Mouse (Mus musculus): Measurements from ENCODE around the gene Btbd17. TPM values are rescaled to one million over a fixed set of nuclear protein-coding genes. Genes with fewer than 3 reads are reported as not detected.
A peak's percentile ranks its signal among the peaks of the same experiment; 100 is the strongest.

Gene Btbd17
- polyA plus RNA-seq, 1 experiment = not detected

DNA sequence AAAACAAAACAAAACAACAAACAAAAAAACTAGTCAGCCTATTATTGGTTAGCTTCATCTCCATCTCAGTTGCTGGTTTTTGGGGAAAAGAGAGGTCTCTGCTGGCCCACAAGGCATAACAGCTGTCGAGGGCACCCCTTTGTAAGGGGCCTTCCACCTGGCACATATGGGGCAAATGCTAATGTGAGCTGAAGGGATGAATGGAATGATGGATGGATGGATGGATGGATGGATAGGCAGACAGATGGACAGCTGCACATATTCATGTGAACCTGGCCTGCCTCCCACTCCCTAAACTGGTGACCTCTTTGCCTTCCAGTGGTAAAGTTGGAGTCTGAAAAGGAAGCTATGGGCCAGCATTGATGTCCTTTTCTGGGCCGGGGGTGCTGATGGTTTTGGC lies 11.3 kb upstream of the Btbd17 start:
- Histone ChIP-seq H3K4me1 (ENCODE audit: control insufficient read depth, insufficient read depth, low read length) (peaks cover 5% of the 10 kb centered on the region; the same call in 1 of the 2 replicates), H3K4me3 (ENCODE audit: insufficient read depth, low read length) (no peak overlapping the region), H3K27ac (ENCODE audit: insufficient read depth, low read length) (no peak overlapping the region)
- TF ChIP-seq CTCF (IDR thresholded peaks at IDR 0.05; ENCODE audit: borderline replicate concordance, insufficient read depth, low read length) = no peak
- TF ChIP-seq POLR2A (IDR thresholded peaks at IDR 0.05; ENCODE audit: low read depth, low read length) = no peak

DNA sequence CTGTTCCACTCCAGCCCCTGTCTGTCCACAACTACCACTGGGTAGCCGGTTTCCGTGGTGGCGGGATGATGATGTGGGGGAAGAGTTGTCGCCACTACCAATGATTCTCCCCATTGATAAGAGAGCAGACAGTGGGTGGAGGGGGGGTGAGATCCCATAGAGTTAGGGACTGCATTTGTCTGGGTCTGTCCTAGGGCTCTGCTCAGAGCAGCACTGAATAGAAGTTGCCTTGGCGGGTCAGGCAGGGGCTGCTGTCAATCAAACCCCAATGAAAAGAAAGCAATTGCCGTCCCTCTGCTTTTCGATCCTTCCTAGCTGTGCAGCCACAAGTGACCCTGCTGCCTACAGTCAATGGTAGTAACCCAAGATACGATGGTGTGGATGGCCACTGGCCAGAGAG lies 8.2 kb upstream of the Btbd17 start:
- Histone ChIP-seq H3K4me1 (ENCODE audit: control insufficient read depth, insufficient read depth, low read length) (peaks cover 5% of the 10 kb centered on the region; the same call in 1 of the 2 replicates), H3K27ac (ENCODE audit: insufficient read depth, low read length) (no peak overlapping the region), H3K4me3 (ENCODE audit: insufficient read depth, low read length) (no peak overlapping the region)
- TF ChIP-seq POLR2A (IDR thresholded peaks at IDR 0.05; ENCODE audit: low read depth, low read length) (no peak), CTCF (IDR thresholded peaks at IDR 0.05; ENCODE audit: borderline replicate concordance, insufficient read depth, low read length) (no peak)

DNA sequence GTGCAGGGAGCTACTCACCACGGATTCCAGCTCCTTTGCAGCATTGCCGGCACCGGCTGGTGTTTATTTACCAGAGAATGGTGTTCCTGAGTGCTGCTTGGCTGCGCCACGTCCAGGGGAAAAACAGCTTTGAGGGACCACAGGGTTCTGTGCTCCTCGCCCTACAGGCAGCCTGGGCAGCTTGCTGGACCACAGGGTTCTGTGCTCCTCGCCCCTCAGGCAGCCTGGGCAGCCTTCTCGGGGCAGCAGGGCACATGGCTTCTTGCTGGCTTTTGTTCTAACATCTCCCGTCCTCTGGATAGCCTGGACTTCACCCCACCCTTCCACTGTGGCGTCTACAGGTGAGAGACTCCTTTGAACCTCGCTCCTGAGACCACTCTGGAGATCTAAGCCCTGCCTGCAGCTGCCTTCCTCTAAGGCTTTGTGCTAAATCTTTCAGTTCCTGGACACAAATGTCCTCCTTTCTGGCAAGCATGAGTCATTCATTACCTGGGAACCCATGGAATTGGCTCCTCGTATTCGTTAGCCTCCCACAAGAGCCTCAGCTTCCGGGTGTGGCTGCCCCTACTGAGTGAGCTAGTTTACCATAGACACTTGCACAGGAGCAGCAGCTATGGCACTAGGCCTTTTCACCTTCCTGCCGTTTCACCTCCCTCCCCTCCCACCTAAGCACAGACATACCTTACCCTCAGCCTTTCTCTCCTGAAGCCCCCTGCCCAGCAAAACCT lies 7.0 kb upstream of the Btbd17 start:
- Histone ChIP-seq H3K4me1 (ENCODE audit: control insufficient read depth, insufficient read depth, low read length) (peaks cover 5% of the 10 kb centered on the region; the same call in 1 of the 2 replicates), H3K27ac (ENCODE audit: insufficient read depth, low read length) (no peak overlapping the region)

DNA sequence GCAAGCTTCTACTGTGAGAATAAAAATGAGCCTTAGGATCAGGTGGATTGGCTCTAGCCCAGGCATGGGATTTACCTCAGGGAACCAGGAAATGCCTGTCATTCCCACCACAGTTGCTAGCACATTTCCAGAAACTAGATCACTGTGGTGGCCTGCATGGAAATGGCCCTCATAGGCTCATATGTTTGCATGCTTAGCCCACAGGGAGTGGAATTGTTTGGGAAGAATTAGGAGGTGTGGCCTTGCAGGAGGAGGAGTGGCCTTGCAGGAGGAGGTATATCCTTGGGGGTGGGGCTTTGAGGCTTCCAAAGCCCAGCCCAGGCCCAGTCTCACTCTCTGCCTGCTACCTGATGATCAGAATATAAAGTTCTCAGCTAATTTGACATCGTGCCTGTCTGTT lies 6.2 kb upstream of the Btbd17 start:
- TF ChIP-seq CTCF (IDR thresholded peaks at IDR 0.05; ENCODE audit: borderline replicate concordance, insufficient read depth, low read length) (no peak), POLR2A (IDR thresholded peaks at IDR 0.05; ENCODE audit: low read depth, low read length) (no peak)
- Histone ChIP-seq H3K4me1 (ENCODE audit: control insufficient read depth, insufficient read depth, low read length) (no peaks in the 10 kb centered on the region), H3K27ac (ENCODE audit: insufficient read depth, low read length) (no peak overlapping the region), H3K4me3 (ENCODE audit: insufficient read depth, low read length) (no peak overlapping the region)

More for the DNA sequence above, 7.0 kb upstream of the Btbd17 start:
- H3K4me3 ChIP-seq (ENCODE audit: insufficient read depth, low read length) = no peak overlapping the region
- TF ChIP-seq CTCF (IDR thresholded peaks at IDR 0.05; ENCODE audit: borderline replicate concordance, insufficient read depth, low read length) (no peak), POLR2A (IDR thresholded peaks at IDR 0.05; ENCODE audit: low read depth, low read length) (no peak)

DNA sequence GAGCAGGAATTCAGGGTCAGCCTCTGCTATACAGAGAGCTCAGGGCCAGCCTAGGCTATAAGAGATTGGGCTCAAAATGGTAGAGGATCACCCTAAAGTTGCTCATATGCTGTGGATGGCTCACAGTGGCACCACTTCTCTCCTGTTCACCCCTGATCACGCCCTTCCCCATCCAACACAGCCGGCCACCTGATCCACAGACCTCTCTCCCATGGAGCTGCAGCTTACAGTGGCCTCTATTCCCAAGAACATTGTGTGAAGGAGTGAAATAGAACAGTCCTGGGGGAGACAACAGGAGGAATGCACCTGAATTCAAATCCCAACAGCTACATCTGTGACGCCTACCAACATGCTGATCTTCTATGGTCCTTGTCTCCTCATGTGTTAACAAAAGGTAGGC lies 2.9 kb upstream of the Btbd17 start, which contains the start of gene Gpr142:
Gpr142 (plus strand) TSS at position 301 of the 400 bp plus-strand sequence.
- no peak within 1 kb of the TSS for H3K27ac ChIP-seq (ENCODE audit: insufficient read depth, low read length)
- TF ChIP-seq POLR2A (IDR thresholded peaks at IDR 0.05; ENCODE audit: low read depth, low read length) (no peak), CTCF (IDR thresholded peaks at IDR 0.05; ENCODE audit: borderline replicate concordance, insufficient read depth, low read length) (no peak)
- no peaks in the 10 kb centered on the region for H3K4me1 ChIP-seq (ENCODE audit: control insufficient read depth, insufficient read depth, low read length)
- H3K4me3 ChIP-seq (ENCODE audit: insufficient read depth, low read length) = no peak within 1 kb of the TSS

DNA sequence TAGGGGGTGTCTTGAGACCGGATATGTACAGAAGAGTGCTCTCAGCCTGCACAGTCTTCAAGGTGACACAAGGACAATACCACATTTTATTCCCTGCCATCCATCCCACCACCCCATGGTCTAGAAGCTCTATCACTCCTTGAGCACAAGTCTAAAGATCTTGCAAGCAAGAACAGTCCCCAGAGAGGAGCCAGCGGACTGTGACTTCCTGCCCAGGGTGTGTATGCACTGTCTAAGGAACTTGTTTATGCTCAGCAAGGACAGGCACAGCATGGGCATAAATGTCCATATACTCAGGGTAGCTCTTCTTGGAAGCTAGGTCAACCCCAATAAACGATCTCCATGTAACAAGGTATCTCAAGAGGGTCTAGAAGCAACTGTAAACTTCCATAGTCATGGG lies 2.2 kb upstream of the Btbd17 start:
- Histone ChIP-seq H3K27ac (ENCODE audit: insufficient read depth, low read length) (no peak overlapping the region), H3K4me1 (ENCODE audit: control insufficient read depth, insufficient read depth, low read length) (no peaks in the 10 kb centered on the region), H3K4me3 (ENCODE audit: insufficient read depth, low read length) (no peak overlapping the region)
- TF ChIP-seq CTCF (IDR thresholded peaks at IDR 0.05; ENCODE audit: borderline replicate concordance, insufficient read depth, low read length) = no peak
- TF ChIP-seq POLR2A (IDR thresholded peaks at IDR 0.05; ENCODE audit: low read depth, low read length) = no peak

DNA sequence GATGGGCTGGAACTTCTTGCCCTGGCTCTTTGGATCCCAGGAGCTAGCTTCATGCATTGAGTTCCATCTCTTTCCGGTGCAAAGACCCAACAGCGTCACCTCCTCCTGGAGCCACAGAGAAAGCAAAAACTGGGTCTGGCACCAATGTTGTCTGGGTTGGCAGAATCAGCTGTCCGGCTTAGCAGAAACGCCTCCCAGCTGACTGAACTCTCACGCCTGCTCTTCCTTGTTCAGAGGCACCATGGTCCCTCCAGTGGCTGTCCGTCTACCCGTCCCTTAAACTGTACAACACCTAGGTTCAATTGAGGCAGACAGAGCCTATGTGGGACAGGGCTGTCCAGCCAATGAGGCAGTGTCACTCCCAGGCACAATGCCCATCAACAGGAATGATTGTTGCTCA lies 1.4 kb upstream of the Btbd17 start:
- TF ChIP-seq POLR2A (IDR thresholded peaks at IDR 0.05; ENCODE audit: low read depth, low read length) (no peak), CTCF (IDR thresholded peaks at IDR 0.05; ENCODE audit: borderline replicate concordance, insufficient read depth, low read length) (no peak)
- no peak overlapping the region for H3K4me3 ChIP-seq (ENCODE audit: insufficient read depth, low read length)

DNA sequence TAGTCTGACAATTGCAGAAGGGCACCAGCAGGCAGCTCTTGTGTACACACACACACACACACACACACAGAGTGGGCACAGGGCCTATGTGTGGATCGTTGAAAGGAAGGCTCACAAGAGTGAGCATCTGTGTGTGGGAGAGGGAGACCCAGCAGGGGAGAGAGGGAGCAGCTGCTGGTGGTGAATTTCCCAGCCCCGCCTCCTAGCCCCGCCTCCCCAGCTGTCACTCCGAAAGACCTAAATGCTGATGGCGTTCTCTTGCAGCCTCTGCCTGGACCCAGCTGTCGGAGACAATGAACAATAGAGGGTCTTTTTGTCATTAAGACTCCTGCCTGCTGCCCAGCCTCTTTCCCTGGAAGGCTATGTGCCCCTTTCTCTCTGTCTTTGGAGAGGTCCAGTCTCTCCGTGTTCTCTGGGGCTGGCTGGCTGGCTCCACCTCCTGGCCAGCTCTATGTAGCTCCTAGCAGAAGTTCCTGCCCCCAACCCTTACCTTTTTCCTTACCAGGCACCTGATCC lies 456 bp downstream of the Btbd17 start:
- Histone ChIP-seq H3K4me1 (ENCODE audit: control insufficient read depth, insufficient read depth, low read length) (no peaks in the 10 kb centered on the region), H3K4me3 (ENCODE audit: insufficient read depth, low read length) (peak overlapping the region; percentile 35), H3K27ac (ENCODE audit: insufficient read depth, low read length) (no peak overlapping the region)
- TF ChIP-seq POLR2A (IDR thresholded peaks at IDR 0.05; ENCODE audit: low read depth, low read length) = no peak
- TF ChIP-seq CTCF (IDR thresholded peaks at IDR 0.05; ENCODE audit: borderline replicate concordance, insufficient read depth, low read length) = no peak; the same call in 1 of the 2 replicates

More for the DNA sequence above, 1.4 kb upstream of the Btbd17 start:
- Histone ChIP-seq H3K4me1 (ENCODE audit: control insufficient read depth, insufficient read depth, low read length) (no peaks in the 10 kb centered on the region), H3K27ac (ENCODE audit: insufficient read depth, low read length) (no peak overlapping the region)

DNA sequence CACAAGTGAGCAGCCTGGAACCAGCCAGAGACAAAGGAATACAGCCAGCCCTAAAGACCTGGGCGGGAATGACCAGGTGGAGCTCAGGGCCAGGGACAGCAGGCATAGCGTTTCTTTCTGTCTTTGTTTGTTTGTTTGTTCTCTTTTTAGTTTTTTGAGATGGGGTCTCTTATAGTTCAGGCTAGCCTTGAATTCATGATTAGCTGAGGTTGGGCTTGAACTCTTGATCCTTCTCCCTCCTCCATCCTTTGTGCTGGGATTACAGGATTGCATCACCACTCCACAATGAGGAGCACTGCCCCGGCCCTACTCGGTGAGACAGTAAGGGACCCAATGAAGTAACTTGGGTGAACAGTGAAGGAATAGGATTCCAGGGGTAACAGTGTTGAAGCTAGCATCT lies 1.1 kb downstream of the Btbd17 start:
- TF ChIP-seq POLR2A (IDR thresholded peaks at IDR 0.05; ENCODE audit: low read depth, low read length) (no peak), CTCF (IDR thresholded peaks at IDR 0.05; ENCODE audit: borderline replicate concordance, insufficient read depth, low read length) (no peak)
- Histone ChIP-seq H3K4me1 (ENCODE audit: control insufficient read depth, insufficient read depth, low read length) (no peaks in the 10 kb centered on the region), H3K4me3 (ENCODE audit: insufficient read depth, low read length) (no peak overlapping the region), H3K27ac (ENCODE audit: insufficient read depth, low read length) (no peak overlapping the region)

DNA sequence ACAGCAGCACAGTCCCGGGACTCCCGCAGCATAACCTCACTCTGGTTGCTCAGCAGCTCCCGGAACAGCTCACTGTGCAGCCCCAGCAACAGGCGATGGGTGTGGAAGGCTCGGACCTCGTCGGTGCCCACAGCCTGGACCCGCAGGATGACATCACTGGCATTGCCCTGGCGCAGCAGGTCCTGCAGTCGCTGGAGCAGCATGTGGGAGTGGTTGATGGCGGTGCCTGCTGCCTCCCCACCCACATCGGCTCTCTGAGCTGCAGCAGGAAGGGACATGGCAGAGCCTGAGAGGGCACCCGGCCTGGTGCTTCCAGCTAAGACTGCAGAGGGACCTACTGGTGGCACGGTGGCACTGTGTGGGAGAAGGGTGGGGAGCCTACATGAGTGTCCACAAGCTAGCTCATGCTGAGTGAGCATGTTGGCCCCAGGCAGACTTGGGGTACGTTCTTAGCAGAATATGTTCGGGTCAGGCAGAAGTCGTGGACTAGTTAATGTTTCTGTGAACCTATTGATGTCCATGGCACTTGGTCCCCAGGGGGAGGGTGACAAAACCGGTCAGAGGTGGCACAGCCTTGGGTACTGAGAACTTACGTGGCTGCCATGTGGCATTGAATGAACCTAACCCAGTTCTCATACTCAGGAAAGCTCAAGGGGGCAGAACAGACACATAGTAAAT lies 1.7 kb downstream of the Btbd17 start:
- Histone ChIP-seq H3K4me1 (ENCODE audit: control insufficient read depth, insufficient read depth, low read length) (no peaks in the 10 kb centered on the region), H3K27ac (ENCODE audit: insufficient read depth, low read length) (no peak overlapping the region), H3K4me3 (ENCODE audit: insufficient read depth, low read length) (no peak overlapping the region)
- TF ChIP-seq POLR2A (IDR thresholded peaks at IDR 0.05; ENCODE audit: low read depth, low read length) = no peak
- TF ChIP-seq CTCF (IDR thresholded peaks at IDR 0.05; ENCODE audit: borderline replicate concordance, insufficient read depth, low read length) = no peak
